Mouse (Mus musculus): ENCODE measurements around the gene Retreg2. TPM values are rescaled to one million over a fixed set of nuclear protein-coding genes. Genes with fewer than 3 reads are reported as not detected.

Gene Retreg2
- polyA plus RNA-seq, 1 experiment = 33.9 TPM

GRCm38 (mm10) chr1:75138448-75138847 is 4.1 kb upstream of the Retreg2 start:
- H3K4me2 ChIP-seq (ENCODE audit: low read depth) = no peak overlapping the region
- H3K4me3 ChIP-seq = no peak overlapping the region
- no peaks in the 10 kb centered on the region for H3K79me2 ChIP-seq (ENCODE audit: control insufficient read depth, insufficient read depth)
- H3K27me3 ChIP-seq (ENCODE audit: control insufficient read depth, insufficient read depth, insufficient read length) = no peaks in the 10 kb centered on the region
- H3ac ChIP-seq (ENCODE audit: control insufficient read depth, insufficient read length) = no peak overlapping the region
- H3K36me3 ChIP-seq (ENCODE audit: control insufficient read depth, insufficient read depth) = peaks cover 22% of the 10 kb centered on the region
- no peak for TF ChIP-seq MYOG (IDR thresholded peaks at IDR 0.05; ENCODE audit: control insufficient read depth in 1 of 3, insufficient read depth in 1 of 3, insufficient read length in 2 of 3, low read depth in 2 of 3)
- TF ChIP-seq CEBPB (IDR thresholded peaks at IDR 0.05; ENCODE audit: insufficient read depth, poor library complexity, severe bottlenecking) = no peak
- TF ChIP-seq TCF3 (IDR thresholded peaks at IDR 0.05; ENCODE audit: insufficient read length, low read depth) = no peak
- no peak for TF ChIP-seq REST (IDR thresholded peaks at IDR 0.05; ENCODE audit: insufficient read depth, insufficient read length)
- no peak for TF ChIP-seq TCF12 (IDR thresholded peaks at IDR 0.05; ENCODE audit: insufficient read depth, poor library complexity, severe bottlenecking)
- no peak for TF ChIP-seq E2F4 (IDR thresholded peaks at IDR 0.05; ENCODE audit: insufficient read depth)
- no peak for TF ChIP-seq MAX (IDR thresholded peaks at IDR 0.05; ENCODE audit: low read depth)
- no peak for TF ChIP-seq POLR2A (IDR thresholded peaks at IDR 0.05; ENCODE audit: insufficient read length, low read depth)
- no peak for TF ChIP-seq SRF (IDR thresholded peaks at IDR 0.05; ENCODE audit: control insufficient read depth, insufficient read length, low read depth)
- TF ChIP-seq POLR2AphosphoS2 (IDR thresholded peaks at IDR 0.05; ENCODE audit: insufficient read length, low read depth) = no peak
- TF ChIP-seq MYOD1 (IDR thresholded peaks at IDR 0.05; ENCODE audit: control insufficient read depth in 1 of 3, insufficient read length in 2 of 3, low read depth in 2 of 3) = no peak
- no peak for TF ChIP-seq USF1 (IDR thresholded peaks at IDR 0.05; ENCODE audit: low read depth)

DNA sequence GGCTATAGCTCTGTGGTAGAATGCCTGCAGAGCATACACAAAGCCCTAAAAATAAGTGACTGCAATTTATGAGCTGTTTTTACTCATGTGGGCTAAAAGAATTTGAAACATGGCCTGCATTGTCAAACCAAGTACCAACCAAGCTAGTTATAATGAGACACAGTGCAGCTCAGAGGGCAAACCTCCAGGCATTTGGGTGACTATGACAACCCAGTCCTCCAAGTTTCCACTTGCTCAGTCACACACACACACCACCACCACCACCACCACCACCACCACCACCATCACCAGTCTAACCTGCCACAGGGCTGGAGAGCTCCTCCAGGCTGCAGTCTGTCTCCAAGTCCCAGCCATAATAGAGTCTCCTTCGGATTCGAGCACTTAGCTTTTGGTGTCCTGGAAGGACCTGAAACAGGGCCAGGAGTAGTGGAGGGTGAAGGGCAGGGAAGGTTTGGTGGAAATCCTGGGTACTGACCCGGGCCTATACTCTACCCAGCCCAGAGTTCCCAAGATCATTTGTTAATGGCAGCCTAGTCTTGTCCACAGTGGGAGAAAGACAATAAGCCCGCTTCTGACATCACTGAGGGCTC is 1.9 kb upstream of the Retreg2 start:
- peaks cover 5% of the 10 kb centered on the region for H3K79me2 ChIP-seq (ENCODE audit: control insufficient read depth, insufficient read depth)
- TF ChIP-seq POLR2A (IDR thresholded peaks at IDR 0.05; ENCODE audit: insufficient read length, low read depth) (peak; percentile 23), USF1 (IDR thresholded peaks at IDR 0.05; ENCODE audit: low read depth) (no peak), CEBPB (IDR thresholded peaks at IDR 0.05; ENCODE audit: insufficient read depth, poor library complexity, severe bottlenecking) (no peak), MYOD1 (IDR thresholded peaks at IDR 0.05; ENCODE audit: control insufficient read depth in 1 of 3, insufficient read length in 2 of 3, low read depth in 2 of 3) (no peak)
- H3K36me3 ChIP-seq (ENCODE audit: control insufficient read depth, insufficient read depth) = peaks cover 22% of the 10 kb centered on the region
- peak overlapping the region; percentile 75 for H3K4me3 ChIP-seq
- peak overlapping the region; percentile 68 for H3ac ChIP-seq (ENCODE audit: control insufficient read depth, insufficient read length)
- peak overlapping the region; percentile 88 for H3K4me2 ChIP-seq (ENCODE audit: low read depth)
- H3K27me3 ChIP-seq (ENCODE audit: control insufficient read depth, insufficient read depth, insufficient read length) = no peaks in the 10 kb centered on the region

DNA sequence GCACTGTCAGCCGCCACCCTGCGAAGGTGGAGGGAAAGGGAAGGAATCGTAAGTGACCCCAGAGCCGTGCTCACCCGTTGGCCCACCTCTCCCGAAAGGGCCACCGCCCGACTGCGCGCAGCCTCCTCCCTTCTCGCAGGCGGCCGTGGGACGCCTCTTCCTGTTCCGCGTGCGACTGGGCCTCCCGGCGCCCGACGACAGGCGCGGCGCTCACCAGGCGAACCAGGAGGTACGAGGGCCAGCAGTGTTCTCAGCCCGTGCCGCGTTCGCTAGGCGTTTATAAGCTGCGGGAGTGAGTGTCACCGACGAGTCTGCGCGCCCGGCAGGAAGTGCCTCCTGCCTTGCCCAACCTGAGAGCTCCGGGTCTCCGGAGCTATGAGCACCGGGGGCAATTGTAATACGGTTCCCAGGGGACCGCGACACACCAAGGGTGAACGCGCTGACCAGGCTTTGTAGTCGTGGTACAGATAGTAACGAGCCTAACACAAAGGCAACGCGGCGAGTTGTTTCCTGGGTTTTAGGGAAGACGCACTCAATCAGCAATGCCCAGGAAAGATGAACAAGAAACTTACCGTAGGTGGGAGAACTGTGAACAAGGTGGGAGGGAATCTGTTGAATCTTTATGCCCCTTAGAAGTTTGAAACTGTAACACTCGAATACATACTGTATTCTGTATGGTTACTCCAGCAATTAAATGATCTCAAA is 940 bp upstream of the Retreg2 start:
- peak overlapping the region; percentile 75 for H3K4me3 ChIP-seq
- TF ChIP-seq POLR2AphosphoS2 (IDR thresholded peaks at IDR 0.05; ENCODE audit: insufficient read length, low read depth) (peak; percentile 76), SRF (IDR thresholded peaks at IDR 0.05; ENCODE audit: control insufficient read depth, insufficient read length, low read depth) (peak; percentile 6), REST (IDR thresholded peaks at IDR 0.05; ENCODE audit: insufficient read depth, insufficient read length) (no peak), MYOG (IDR thresholded peaks at IDR 0.05; ENCODE audit: control insufficient read depth in 1 of 3, insufficient read depth in 1 of 3, insufficient read length in 2 of 3, low read depth in 2 of 3) (peak in 1 of 3 experiments; percentile 38), POLR2A (IDR thresholded peaks at IDR 0.05; ENCODE audit: insufficient read length, low read depth) (peak; percentile 90), MYOD1 (IDR thresholded peaks at IDR 0.05; ENCODE audit: control insufficient read depth in 1 of 3, insufficient read length in 2 of 3, low read depth in 2 of 3) (peak in 1 of 3 experiments; percentile 19), CEBPB (IDR thresholded peaks at IDR 0.05; ENCODE audit: insufficient read depth, poor library complexity, severe bottlenecking) (no peak)
- H3ac ChIP-seq (ENCODE audit: control insufficient read depth, insufficient read length) = peak overlapping the region; percentile 68
- H3K79me2 ChIP-seq (ENCODE audit: control insufficient read depth, insufficient read depth) = peaks cover 5% of the 10 kb centered on the region
- peak overlapping the region; percentile 88 for H3K4me2 ChIP-seq (ENCODE audit: low read depth)
- no peaks in the 10 kb centered on the region for H3K27me3 ChIP-seq (ENCODE audit: control insufficient read depth, insufficient read depth, insufficient read length)
- H3K36me3 ChIP-seq (ENCODE audit: control insufficient read depth, insufficient read depth) = peaks cover 22% of the 10 kb centered on the region

DNA sequence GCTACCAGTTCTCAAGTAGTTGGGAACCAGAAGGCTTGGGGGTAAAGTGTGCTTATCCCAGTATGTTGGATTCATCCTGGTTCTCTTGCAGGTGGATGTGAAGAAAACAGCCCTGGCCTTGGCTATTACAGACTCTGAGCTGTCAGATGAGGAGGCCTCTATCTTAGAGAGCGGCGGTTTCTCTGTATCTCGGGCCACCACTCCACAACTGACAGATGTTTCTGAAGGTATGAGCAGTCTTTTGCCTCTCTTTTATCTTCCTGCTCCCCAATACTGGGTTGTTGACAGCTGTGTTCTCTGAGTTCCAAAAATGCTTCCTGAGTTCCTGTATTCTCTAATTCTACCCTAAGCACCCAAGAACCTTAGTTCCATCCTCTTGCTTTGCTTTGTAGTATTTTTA is 3.0 kb downstream of the Retreg2 start:
- no peak overlapping the region for H3K4me3 ChIP-seq
- TF ChIP-seq MYOG (IDR thresholded peaks at IDR 0.05; ENCODE audit: control insufficient read depth in 1 of 3, insufficient read depth in 1 of 3, insufficient read length in 2 of 3, low read depth in 2 of 3) = no peak
- TF ChIP-seq POLR2A (IDR thresholded peaks at IDR 0.05; ENCODE audit: insufficient read length, low read depth) = no peak
- no peak for TF ChIP-seq USF1 (IDR thresholded peaks at IDR 0.05; ENCODE audit: low read depth)
- no peak for TF ChIP-seq CEBPB (IDR thresholded peaks at IDR 0.05; ENCODE audit: insufficient read depth, poor library complexity, severe bottlenecking)
- no peak for TF ChIP-seq TCF3 (IDR thresholded peaks at IDR 0.05; ENCODE audit: insufficient read length, low read depth)
- TF ChIP-seq MAX (IDR thresholded peaks at IDR 0.05; ENCODE audit: low read depth) = no peak
- TF ChIP-seq TCF12 (IDR thresholded peaks at IDR 0.05; ENCODE audit: insufficient read depth, poor library complexity, severe bottlenecking) = no peak
- TF ChIP-seq REST (IDR thresholded peaks at IDR 0.05; ENCODE audit: insufficient read depth, insufficient read length) = no peak
- TF ChIP-seq MYOD1 (IDR thresholded peaks at IDR 0.05; ENCODE audit: control insufficient read depth in 1 of 3, insufficient read length in 2 of 3, low read depth in 2 of 3) = no peak
- TF ChIP-seq POLR2AphosphoS2 (IDR thresholded peaks at IDR 0.05; ENCODE audit: insufficient read length, low read depth) = no peak
- TF ChIP-seq E2F4 (IDR thresholded peaks at IDR 0.05; ENCODE audit: insufficient read depth) = no peak
- TF ChIP-seq SRF (IDR thresholded peaks at IDR 0.05; ENCODE audit: control insufficient read depth, insufficient read length, low read depth) = no peak
- peaks cover 7% of the 10 kb centered on the region for H3K36me3 ChIP-seq (ENCODE audit: control insufficient read depth, insufficient read depth)
- H3K79me2 ChIP-seq (ENCODE audit: control insufficient read depth, insufficient read depth) = peaks cover 5% of the 10 kb centered on the region
- H3ac ChIP-seq (ENCODE audit: control insufficient read depth, insufficient read length) = no peak overlapping the region
- no peaks in the 10 kb centered on the region for H3K27me3 ChIP-seq (ENCODE audit: control insufficient read depth, insufficient read depth, insufficient read length)
- H3K4me2 ChIP-seq (ENCODE audit: low read depth) = no peak overlapping the region
